In genomic region chr2:27280920-27281611, GRCm38 (mm10) we compare ENCODE assay signal across 8 mouse cellular contexts. TPM values are rescaled to one million over a fixed set of nuclear protein-coding genes. Genes with fewer than 3 reads are reported as not detected.
DNase-seq lines count a peak whose midpoint lies in the region; ATAC-seq lines count a peak whose summit lies in the region.

No protein-coding gene starts in this region.

- H3K9me3 ChIP-seq in intestine, embryonic 16.5 days (ENCODE audit: control insufficient read depth, low read length) = no peaks in the 10 kb centered on the region
- H3K9me3 ChIP-seq in limb, embryonic 11.5 days (ENCODE audit: control insufficient read depth, low read length) = no peaks in the 10 kb centered on the region
- H3K9me3 ChIP-seq in neural tube, embryonic 11.5 days (ENCODE audit: control insufficient read depth, low read length) = no peaks in the 10 kb centered on the region

- H3K4me2 ChIP-seq in intestine, embryonic 16.5 days (ENCODE audit: low read depth, low read length) = no peak overlapping the region
- H3K4me2 ChIP-seq in limb, embryonic 11.5 days (ENCODE audit: low read depth, severe bottlenecking) = no peak overlapping the region
- H3K4me2 ChIP-seq in neural tube, embryonic 11.5 days (ENCODE audit: low read depth) = no peak overlapping the region

- no peak overlapping the region for H3K27ac ChIP-seq in intestine, embryonic 16.5 days (ENCODE audit: low read length)
- H3K27ac ChIP-seq in limb, embryonic 11.5 days (replicated peaks; ENCODE audit: low read depth, low read length) = no peak overlapping the region
- H3K27ac ChIP-seq in neural tube, embryonic 11.5 days (ENCODE audit: low read depth, low read length) = no peak overlapping the region

- no peaks in the 10 kb centered on the region for H3K36me3 ChIP-seq in intestine, embryonic 16.5 days (ENCODE audit: control insufficient read depth, insufficient read depth, low read length)
- peaks cover 2% of the 10 kb centered on the region; the same call in 1 of the 2 replicates for H3K36me3 ChIP-seq in limb, embryonic 11.5 days (ENCODE audit: control insufficient read depth, insufficient read depth, low read length)
- H3K36me3 ChIP-seq in neural tube, embryonic 11.5 days (ENCODE audit: control insufficient read depth, insufficient read depth, low read length) = peaks cover 12% of the 10 kb centered on the region

- H3K9ac ChIP-seq in intestine, embryonic 16.5 days (ENCODE audit: low read depth, low read length) = no peak overlapping the region
- no peak overlapping the region for H3K9ac ChIP-seq in limb, embryonic 11.5 days (ENCODE audit: low read length)
- H3K9ac ChIP-seq in neural tube, embryonic 11.5 days (ENCODE audit: low read length) = no peak overlapping the region

- ATAC-seq in intestine, embryonic 16.5 days = peak; percentile 31
- ATAC-seq in limb, embryonic 11.5 days (ENCODE audit: insufficient number of reproducible peaks, low FRiP score, low TSS enrichment, low read depth) = no peak
- no peak for ATAC-seq in neural tube, embryonic 11.5 days (ENCODE audit: insufficient read depth, low FRiP score, low TSS enrichment)

- DNase-seq in urinary bladder, adult 18-20 months (ENCODE audit: low spot score in 2 of 2) = peak; percentile 49 to 60
- no peak for DNase-seq in urinary bladder, adult 2 months (ENCODE audit: low spot score)
- DNase-seq in cerebellum, postnatal 36 days = peak; percentile 72 to 74
- DNase-seq in gastrocnemius, postnatal 36 days = peak; percentile 41 to 49
- DNase-seq in limb, embryonic 11.5 days (ENCODE audit: low spot score) = peak; percentile 84
- DNase-seq in neural tube, embryonic 11.5 days (ENCODE audit: low spot score) = peak; percentile 77
- peak; percentile 22 for DNase-seq in telencephalon, adult 2 months (ENCODE audit: low read depth, low spot score)

- intact Hi-C loops in gastrocnemius, postnatal 36 days (cut with DNase I) = loop anchor here (2.0 to 10.0 kb wide), 2 partner anchors 148 to 234 kb away; partner anchors contain the start of gene Wdr5

- WGBS in intestine, embryonic 16.5 days = 70% methylated on average over 13 of the region's 13 CpGs
- WGBS in limb, embryonic 11.5 days = 68% methylated on average over 13 of the region's 13 CpGs
- WGBS in neural tube, embryonic 11.5 days = 75% methylated on average over 13 of the region's 13 CpGs

- H3K4me1 ChIP-seq in intestine, embryonic 16.5 days (ENCODE audit: control insufficient read depth, insufficient read depth, low read length) = peaks cover 3% of the 10 kb centered on the region; the same call in 1 of the 2 replicates
- H3K4me1 ChIP-seq in limb, embryonic 11.5 days (ENCODE audit: control insufficient read depth, insufficient read depth, low read length) = no peaks in the 10 kb centered on the region
- H3K4me1 ChIP-seq in neural tube, embryonic 11.5 days (ENCODE audit: control insufficient read depth, insufficient read depth, low read length) = no peaks in the 10 kb centered on the region

- no peak overlapping the region for H3K4me3 ChIP-seq in intestine, embryonic 16.5 days (ENCODE audit: low read length)
- H3K4me3 ChIP-seq in limb, embryonic 11.5 days (ENCODE audit: low read depth, low read length) = no peak overlapping the region
- no peak overlapping the region for H3K4me3 ChIP-seq in neural tube, embryonic 11.5 days (ENCODE audit: low read depth, low read length)

- H3K27me3 ChIP-seq in intestine, embryonic 16.5 days (replicated peaks; ENCODE audit: control insufficient read depth, insufficient read depth, low read length) = no peaks in the 10 kb centered on the region
- no peaks in the 10 kb centered on the region for H3K27me3 ChIP-seq in limb, embryonic 11.5 days (ENCODE audit: control insufficient read depth, insufficient read depth, low read length)
- no peaks in the 10 kb centered on the region for H3K27me3 ChIP-seq in neural tube, embryonic 11.5 days (ENCODE audit: control insufficient read depth, insufficient read depth, low read length)

RNA-seq across cellular contexts. Expression of gene Sardh, which starts 32.9 kb away (rescaled TPM):
- polyA plus RNA-seq in urinary bladder, adult 2 months (2012; rRNA removed) = 8.1 and 10.6 TPM in 2 replicates
- 1 to 10 TPM in 1 of 2 experiments, under 1 TPM in 1; 0.82 to 1.4 TPM for total RNA-seq in gastrocnemius, postnatal 36 days (2021)
- polyA plus RNA-seq in intestine, embryonic 16.5 days (2015; fragmentation: Nextera tagmentation; extraction: Ambion mirVana) = 9.5 and 10.1 TPM in 2 replicates
- polyA plus RNA-seq in limb, embryonic 11.5 days (2014; fragmentation: Nextera tagmentation; extraction: Ambion mirVana) = 3.0 and 3.5 TPM in 2 replicates
- polyA plus RNA-seq in neural tube, embryonic 11.5 days (2014; fragmentation: Nextera tagmentation; extraction: Ambion mirVana) = 5.5 and 6.4 TPM in 2 replicates
